Mouse (Mus musculus) testis, adult 2 months (tissue): Measurements from ENCODE around the gene Hist1h2be. TPM values are rescaled to one million over a fixed set of nuclear protein-coding genes. Genes with fewer than 3 reads are reported as not detected.
"Not testable (repeated sequence)": the region's sequence is repeated elsewhere in the genome, so short reads cannot be mapped to it uniquely, and the experiment has no call there.

Experiments
- H3K27ac ChIP-seq: fragments of 200-500 bp; 2 replicates; pipeline ENCODE4 v1.5.1; 2012; ENCODE audit warnings: low read depth, low read length; ENCODE audit not compliant: control insufficient read depth, insufficient read depth
- H3K27me3 ChIP-seq: fragments of 200-500 bp; 2 replicates; pipeline ENCODE4 v1.6.1; 2012; ENCODE audit warnings: mild to moderate bottlenecking, low read length, moderate library complexity; ENCODE audit not compliant: control insufficient read depth, insufficient read depth
- H3K36me3 ChIP-seq: fragments of 200-500 bp; 2 replicates; pipeline ENCODE4 v1.6.1; 2012; ENCODE audit warnings: mild to moderate bottlenecking, low read length; ENCODE audit not compliant: control insufficient read depth, insufficient read depth
- H3K4me1 ChIP-seq: fragments of 200-500 bp; 2 replicates; pipeline ENCODE4 v1.6.1; 2012; ENCODE audit warnings: low read length; ENCODE audit not compliant: control insufficient read depth, insufficient read depth
- H3K4me3 ChIP-seq: fragments of 200-500 bp; 2 replicates; pipeline ENCODE4 v1.5.1; 2012; ENCODE audit warnings: low read depth, mild to moderate bottlenecking, low read length, moderate library complexity, mixed read lengths; ENCODE audit not compliant: control insufficient read depth
- CTCF ChIP-seq: fragments of 200-500 bp; IDR thresholded peaks from 2 replicates; pipeline ENCODE4 v1.5.1; 2012; ENCODE audit warnings: low read depth, mild to moderate bottlenecking, inconsistent platforms, low read length, moderate library complexity; ENCODE audit not compliant: control insufficient read depth, insufficient read depth, insufficient replicate concordance
- POLR2A ChIP-seq: fragments of 200-500 bp; IDR thresholded peaks from 2 replicates; pipeline ENCODE4 v1.6.1; 2012; ENCODE audit warnings: low read depth, mild to moderate bottlenecking, inconsistent platforms, low read length, moderate library complexity; ENCODE audit not compliant: control insufficient read depth
- polyA plus RNA-seq: library from polyadenylated mRNA; depleted of rRNA; stranded (reverse); fragments of >200 nt; gene quantifications from 2 replicates; pipeline ENCODE4 v1.2.3, GENCODE M21; 2012; rRNA removed

The Hist1h2be gene
- polyA plus RNA-seq, 1 experiment: 0.42 TPM

DNA sequence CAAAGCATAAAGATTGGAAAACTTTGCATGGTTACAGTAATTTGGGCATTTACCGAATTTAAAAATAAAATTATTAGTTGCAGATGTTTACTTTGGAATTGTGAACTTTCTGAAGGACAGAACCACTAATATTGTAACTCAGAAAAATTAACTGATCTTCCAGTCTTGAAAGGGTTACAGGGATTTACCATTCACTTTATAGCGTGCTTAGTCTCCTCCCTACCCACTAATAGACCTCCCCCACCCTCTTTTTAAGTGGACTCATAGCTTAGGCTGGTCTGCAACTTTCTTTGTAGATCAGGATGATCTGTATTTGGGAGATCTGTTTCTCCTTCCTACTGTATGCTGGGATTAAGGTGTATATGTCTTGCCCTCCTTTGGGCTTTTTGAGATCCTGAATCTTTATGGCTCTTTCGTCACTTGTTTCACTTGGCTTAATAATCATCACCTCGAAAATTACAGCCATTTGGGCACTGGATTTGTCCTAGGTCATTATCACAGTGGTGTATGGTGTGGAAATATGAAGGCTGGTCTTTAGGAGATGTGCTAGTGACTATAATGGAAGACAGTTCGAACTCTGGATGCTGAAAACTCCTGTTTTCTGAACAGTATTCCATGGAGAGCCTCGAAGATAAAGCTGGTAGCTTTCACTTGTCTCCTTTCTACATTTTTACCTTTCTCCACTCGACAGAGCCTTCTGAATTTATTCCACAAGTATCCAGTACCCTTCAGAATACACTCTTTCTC lies 84.7 kb downstream of the Hist1h2be start:
- TF ChIP-seq POLR2A: no peak
- TF ChIP-seq CTCF: no peak
- H3K4me3 ChIP-seq: no peak overlapping the region

DNA sequence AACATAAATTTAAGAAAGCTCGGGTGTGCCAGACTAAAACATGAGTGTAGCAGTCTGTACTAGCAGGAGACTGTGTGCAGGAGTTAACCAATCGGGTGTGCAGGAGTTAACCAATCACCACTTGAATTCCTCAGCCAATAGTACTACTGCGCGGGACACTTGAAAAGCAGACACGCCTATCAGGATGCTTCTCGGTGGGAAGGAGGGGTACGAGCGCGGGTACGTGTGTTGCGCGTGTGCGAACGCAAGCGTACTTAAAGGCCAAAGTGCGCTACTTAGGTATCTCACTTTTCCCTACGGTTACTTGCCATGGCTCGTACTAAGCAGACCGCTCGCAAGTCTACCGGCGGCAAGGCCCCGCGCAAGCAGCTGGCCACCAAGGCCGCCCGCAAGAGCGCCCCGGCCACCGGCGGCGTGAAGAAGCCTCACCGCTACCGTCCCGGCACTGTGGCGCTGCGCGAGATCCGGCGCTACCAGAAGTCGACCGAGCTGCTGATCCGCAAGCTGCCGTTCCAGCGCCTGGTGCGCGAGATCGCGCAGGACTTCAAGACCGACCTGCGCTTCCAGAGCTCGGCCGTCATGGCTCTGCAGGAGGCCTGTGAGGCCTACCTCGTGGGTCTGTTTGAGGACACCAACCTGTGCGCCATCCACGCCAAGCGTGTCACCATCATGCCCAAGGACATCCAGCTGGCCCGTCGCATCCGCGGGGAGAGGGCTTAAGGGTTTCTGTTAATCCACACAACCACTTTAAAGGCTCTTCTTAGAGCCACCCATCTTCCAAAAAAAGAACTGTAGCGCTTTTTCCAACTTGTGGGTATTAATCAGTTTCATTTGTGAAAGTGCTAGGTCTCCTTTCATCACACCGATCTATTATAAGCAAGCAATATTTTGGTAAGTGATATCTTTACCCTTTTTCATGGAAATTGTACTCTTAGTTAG lies 85.5 kb downstream of the Hist1h2be start, which contains the start of gene Hist1h3g:
Gene Hist1h3g (plus strand): TSS at position 286 of the 939 bp plus-strand sequence.
- not testable (repeated sequence) for H3K4me1 ChIP-seq, H3K36me3 ChIP-seq, H3K27me3 ChIP-seq, H3K27ac ChIP-seq
- peak; percentile 43; the same call in 1 of the 2 replicates for TF ChIP-seq POLR2A
- H3K4me3 ChIP-seq: peak within 1 kb of the TSS; percentile 38

More for the DNA sequence above, 84.7 kb downstream of the Hist1h2be start:
- Histone ChIP-seq H3K27ac (no peak overlapping the region), H3K27me3 (no peaks in the 10 kb centered on the region), H3K36me3 (no peaks in the 10 kb centered on the region), H3K4me1 (peaks cover 7% of the 10 kb centered on the region)

DNA sequence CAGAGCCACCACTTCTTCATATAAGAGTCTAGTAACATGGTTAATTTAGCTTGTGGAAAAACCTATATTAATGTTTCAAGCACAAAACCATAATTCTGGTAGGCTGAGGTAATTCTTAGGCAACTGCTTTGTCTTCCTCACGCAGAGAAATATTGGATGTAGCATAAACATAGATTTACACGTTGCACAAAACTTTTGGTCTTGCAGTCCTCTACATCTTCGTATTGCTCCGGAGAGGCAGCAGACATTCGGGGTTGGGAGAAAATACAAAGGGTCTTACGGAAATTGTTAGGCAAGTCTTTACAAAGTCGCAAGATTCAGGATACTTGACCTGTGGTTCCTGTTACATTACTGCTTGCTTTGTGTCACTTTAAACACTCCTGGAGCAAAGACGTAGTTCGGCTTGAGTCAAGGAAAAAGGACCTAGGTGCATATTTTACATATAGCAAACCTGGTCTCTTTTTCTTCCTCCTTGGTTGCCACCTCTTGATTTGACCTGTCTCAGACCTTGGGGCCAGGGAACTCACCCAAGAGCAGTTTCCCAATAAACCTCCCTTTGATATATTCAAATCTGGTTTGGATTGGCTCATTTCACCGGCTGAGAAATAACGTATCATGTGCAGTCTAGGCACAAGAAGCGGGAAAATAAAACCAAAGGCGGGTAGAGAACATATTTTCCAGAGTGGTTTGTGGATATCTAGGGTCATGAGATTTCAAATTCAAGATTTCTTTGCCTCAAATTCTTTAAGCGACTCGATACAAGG lies 86.4 kb downstream of the Hist1h2be start:
- TF ChIP-seq CTCF (no peak), POLR2A (no peak)
- Histone ChIP-seq H3K36me3 (no peaks in the 10 kb centered on the region), H3K27me3 (no peaks in the 10 kb centered on the region), H3K27ac (no peak overlapping the region), H3K4me3 (no peak overlapping the region; the same call in 1 of the 2 replicates), H3K4me1 (peaks cover 7% of the 10 kb centered on the region)

Other genes with a start within 250 kb of the Hist1h2be start
- gene Abt1, start 197.3 kb downstream of the Hist1h2be start, polyA plus RNA-seq: 2.0 TPM in 2 replicates
- gene Btn1a1, start 155.2 kb downstream of the Hist1h2be start, polyA plus RNA-seq: 0.05 and 0.26 TPM in 2 replicates
- 0.08 and 0.21 TPM in 2 replicates for gene Btn2a2, start 132.3 kb downstream of the Hist1h2be start, polyA plus RNA-seq
- gene Hist1h4h, start 90.1 kb downstream of the Hist1h2be start, polyA plus RNA-seq: 13.2 and 17.1 TPM in 2 replicates
- gene Hist1h2af, start 87.2 kb downstream of the Hist1h2be start, polyA plus RNA-seq: 4.4 and 4.5 TPM in 2 replicates
- gene Hist1h3g, start 85.7 kb downstream of the Hist1h2be start, polyA plus RNA-seq: 1.3 and 2.7 TPM in 2 replicates
- 0.07 and 0.13 TPM in 2 replicates for gene Hist1h2bh, start 77.7 kb downstream of the Hist1h2be start, polyA plus RNA-seq
- 1.3 and 1.4 TPM in 2 replicates for gene Hist1h3f, start 77.1 kb downstream of the Hist1h2be start, polyA plus RNA-seq
- 2.1 and 3.7 TPM in 2 replicates for gene Hist1h4f, start 69.5 kb downstream of the Hist1h2be start, polyA plus RNA-seq
- 0.02 and 0.04 TPM in 2 replicates for gene Hist1h1d, start 67.9 kb downstream of the Hist1h2be start, polyA plus RNA-seq
- gene Hist1h3e, start 58.8 kb downstream of the Hist1h2be start, polyA plus RNA-seq: 2.8 and 3.2 TPM in 2 replicates
- gene Hist1h2ae, start 49.9 kb downstream of the Hist1h2be start, polyA plus RNA-seq: 0.34 and 0.36 TPM in 2 replicates
- gene Hist1h2bg, start 49.7 kb downstream of the Hist1h2be start, polyA plus RNA-seq: 6.8 and 7.8 TPM in 2 replicates
- 0.98 and 2.9 TPM in 2 replicates for gene Hist1h2bf, start 46.9 kb downstream of the Hist1h2be start, polyA plus RNA-seq
- 0.90 and 1.0 TPM in 2 replicates for gene Hist1h2ad, start 46.7 kb downstream of the Hist1h2be start, polyA plus RNA-seq
- 0.98 and 1.1 TPM in 2 replicates for gene Hist1h3d, start 45.4 kb downstream of the Hist1h2be start, polyA plus RNA-seq
- gene Hist1h4d, start 39.5 kb downstream of the Hist1h2be start, polyA plus RNA-seq: 2.7 and 2.9 TPM in 2 replicates
- gene Hist1h1e, start 1.4 kb upstream of the Hist1h2be start, polyA plus RNA-seq: 0.35 and 0.41 TPM in 2 replicates
- 0.20 and 0.26 TPM in 2 replicates for gene Hist1h2ac, start 62.8 kb upstream of the Hist1h2be start, polyA plus RNA-seq
- gene Hist1h2bc, start 63.1 kb upstream of the Hist1h2be start, polyA plus RNA-seq: 17.8 and 19.0 TPM in 2 replicates
- 22.2 and 24.8 TPM in 2 replicates for gene Hist1h1t, start 74.7 kb upstream of the Hist1h2be start, polyA plus RNA-seq
- gene Hist1h4c, start 77.3 kb upstream of the Hist1h2be start, polyA plus RNA-seq: 20.1 and 20.6 TPM in 2 replicates
- gene Hfe, start 89.7 kb upstream of the Hist1h2be start, polyA plus RNA-seq: 5.2 and 6.1 TPM in 2 replicates
- gene Hist1h1c, start 117.7 kb upstream of the Hist1h2be start, polyA plus RNA-seq: 5.4 and 6.9 TPM in 2 replicates
- 2.3 TPM in 2 replicates for gene Hist1h3c, start 124.5 kb upstream of the Hist1h2be start, polyA plus RNA-seq
- gene Hist1h2bb, start 125.6 kb upstream of the Hist1h2be start, polyA plus RNA-seq: 3.9 and 7.0 TPM in 2 replicates
- 4.4 and 6.2 TPM in 2 replicates for gene Hist1h2ab, start 130.0 kb upstream of the Hist1h2be start, polyA plus RNA-seq
- 4.2 and 4.7 TPM in 2 replicates for gene Hist1h3b, start 131.1 kb upstream of the Hist1h2be start, polyA plus RNA-seq
- 2.4 and 2.5 TPM in 2 replicates for gene Hist1h4b, start 135.9 kb upstream of the Hist1h2be start, polyA plus RNA-seq
- gene Hist1h4a, start 140.1 kb upstream of the Hist1h2be start, polyA plus RNA-seq: 83.8 and 94.1 TPM in 2 replicates
- 29.4 and 33.4 TPM in 2 replicates for gene Hist1h3a, start 141.3 kb upstream of the Hist1h2be start, polyA plus RNA-seq
- 2.9 and 4.3 TPM in 2 replicates for gene Hist1h1a, start 142.5 kb upstream of the Hist1h2be start, polyA plus RNA-seq
- gene Trim38, start 148.8 kb upstream of the Hist1h2be start, polyA plus RNA-seq: 2.1 and 2.5 TPM in 2 replicates
- 0.40 and 0.41 TPM in 2 replicates for gene Slc17a2, start 185.9 kb upstream of the Hist1h2be start, polyA plus RNA-seq
- gene Slc17a3, start 218.3 kb upstream of the Hist1h2be start, polyA plus RNA-seq: 0.10 and 0.21 TPM in 2 replicates
- 0.11 and 0.22 TPM in 2 replicates for gene Slc17a1, start 246.6 kb upstream of the Hist1h2be start, polyA plus RNA-seq